Mouse (Mus musculus) C2C12 (cell line): ENCODE data around the gene Nnmt. TPM values are rescaled to one million over a fixed set of nuclear protein-coding genes. Genes with fewer than 3 reads are reported as not detected.
A peak's percentile ranks its signal among the peaks of the same experiment; 100 is the strongest.

Experiments used
- H3K27me3 ChIP-seq: one replicate; pipeline ENCODE4 v1.6.1; 2011; ENCODE audit not compliant: control insufficient read depth, insufficient read depth, insufficient read length
- H3K36me3 ChIP-seq: one replicate; pipeline ENCODE4 v1.6.1; 2011; ENCODE audit not compliant: control insufficient read depth, insufficient read depth
- H3K4me3 ChIP-seq: one replicate; pipeline ENCODE4 v1.5.1; 2011; ENCODE audit warnings: mild to moderate bottlenecking, control low read depth; ENCODE audit not compliant: poor library complexity, insufficient read depth, severe bottlenecking
- H3K79me2 ChIP-seq: one replicate; pipeline ENCODE4 v1.6.1; 2011; ENCODE audit not compliant: control insufficient read depth, insufficient read depth
- H3K79me3 ChIP-seq: one replicate; pipeline ENCODE4 v1.6.1; 2011; ENCODE audit warnings: low read depth, control low read depth
- H3ac ChIP-seq: one replicate; pipeline ENCODE3; 2011; ENCODE audit warnings: low read depth; ENCODE audit not compliant: control insufficient read depth, insufficient read length
- CEBPB ChIP-seq: IDR thresholded peaks from one replicate; pipeline ENCODE4 v1.6.1; 2011; ENCODE audit warnings: low read depth, mild to moderate bottlenecking, control low read depth, moderate library complexity
- CTCF ChIP-seq: IDR thresholded peaks from one replicate; pipeline ENCODE4 v1.5.1; 2011; ENCODE audit not compliant: control insufficient read depth, insufficient read depth, insufficient read length
- FOSL1 ChIP-seq: IDR thresholded peaks from one replicate; pipeline ENCODE4 v1.8.0; 2011; ENCODE audit warnings: mild to moderate bottlenecking, low read length; ENCODE audit not compliant: poor library complexity, insufficient read depth, severe bottlenecking
- MAX ChIP-seq: IDR thresholded peaks from one replicate; pipeline ENCODE4 v1.6.1; 2011; ENCODE audit warnings: mild to moderate bottlenecking, control low read depth
- MYOD1 ChIP-seq: IDR thresholded peaks from one replicate; pipeline ENCODE4 v1.6.1; 2011; ENCODE audit warnings: low read depth; ENCODE audit not compliant: control insufficient read depth, insufficient read length
- MYOG ChIP-seq: IDR thresholded peaks from one replicate; pipeline ENCODE4 v1.6.1; 2011; ENCODE audit not compliant: control insufficient read depth, insufficient read length; ENCODE audit errors: extremely low read depth
- USF1 ChIP-seq: IDR thresholded peaks from one replicate; pipeline ENCODE4 v1.6.1; 2011; ENCODE audit warnings: low read depth, mild to moderate bottlenecking, control low read depth, moderate library complexity
- polyA plus RNA-seq: library from polyadenylated mRNA; unstranded; fragments of >200 nt; fragmentation: generic; extraction: Trizol; gene quantifications from one replicate; pipeline ENCODE4 v1.2.1, GENCODE M21; 2012; ENCODE audit warnings: missing spikeins

Gene Nnmt
- polyA plus RNA-seq, 1 experiment, result not detected

GRCm38 (mm10) chr9:48649098-48649766 lies 44.3 kb upstream of the Nnmt start:
- peaks cover 26% of the 10 kb centered on the region for H3K27me3 ChIP-seq
- no peak overlapping the region for H3K4me3 ChIP-seq
- no peaks in the 10 kb centered on the region for H3K79me3 ChIP-seq
- H3K79me2 ChIP-seq, result no peaks in the 10 kb centered on the region
- no peak overlapping the region for H3ac ChIP-seq
- TF ChIP-seq FOSL1, result no peak
- TF ChIP-seq USF1, result no peak
- no peak for TF ChIP-seq MYOD1
- no peak for TF ChIP-seq CTCF
- no peak for TF ChIP-seq MYOG
- TF ChIP-seq MAX, result no peak
- TF ChIP-seq CEBPB, result no peak
- no peaks in the 10 kb centered on the region for H3K36me3 ChIP-seq

- peaks cover 26% of the 10 kb centered on the region for H3K27me3 ChIP-seq
- no peak overlapping the region for H3K4me3 ChIP-seq
These were observed 43.5 kb upstream of the Nnmt start for GRCm38 (mm10) chr9:48648285-48649097.

GRCm38 (mm10) chr9:48647648-48648284 lies 42.8 kb upstream of the Nnmt start:
- H3ac ChIP-seq, result no peak overlapping the region
- H3K27me3 ChIP-seq, result peaks cover 26% of the 10 kb centered on the region
- no peaks in the 10 kb centered on the region for H3K79me2 ChIP-seq
- H3K79me3 ChIP-seq, result no peaks in the 10 kb centered on the region
- no peaks in the 10 kb centered on the region for H3K36me3 ChIP-seq
- H3K4me3 ChIP-seq, result no peak overlapping the region
- TF ChIP-seq MAX (no peak), MYOG (no peak), MYOD1 (no peak), CEBPB (no peak), CTCF (no peak), FOSL1 (no peak), USF1 (no peak)

More at GRCm38 (mm10) chr9:48648285-48649097, 43.5 kb upstream of the Nnmt start:
- no peaks in the 10 kb centered on the region for H3K36me3 ChIP-seq
- H3K79me3 ChIP-seq, result no peaks in the 10 kb centered on the region
- no peaks in the 10 kb centered on the region for H3K79me2 ChIP-seq
- TF ChIP-seq MYOG, result no peak
- no peak for TF ChIP-seq MAX
- TF ChIP-seq CTCF, result no peak
- no peak for TF ChIP-seq CEBPB
- no peak for TF ChIP-seq USF1
- TF ChIP-seq FOSL1, result no peak
- TF ChIP-seq MYOD1, result no peak
- H3ac ChIP-seq, result no peak overlapping the region

GRCm38 (mm10) chr9:48646781-48647647 lies 42.1 kb upstream of the Nnmt start:
- Histone ChIP-seq H3K79me2 (no peaks in the 10 kb centered on the region), H3K27me3 (peaks cover 26% of the 10 kb centered on the region), H3ac (no peak overlapping the region), H3K36me3 (no peaks in the 10 kb centered on the region), H3K4me3 (no peak overlapping the region), H3K79me3 (no peaks in the 10 kb centered on the region)
- TF ChIP-seq USF1 (no peak), MYOD1 (no peak), CTCF (no peak), FOSL1 (no peak), MAX (no peak), CEBPB (no peak), MYOG (no peak)

- H3ac ChIP-seq, result no peak overlapping the region
- H3K36me3 ChIP-seq, result no peaks in the 10 kb centered on the region
- H3K79me3 ChIP-seq, result no peaks in the 10 kb centered on the region
- no peaks in the 10 kb centered on the region for H3K79me2 ChIP-seq
- no peak overlapping the region for H3K4me3 ChIP-seq
- no peak for TF ChIP-seq MYOG
- TF ChIP-seq CTCF, result peak; percentile 73
- TF ChIP-seq CEBPB, result no peak
- TF ChIP-seq MYOD1, result no peak
- peaks cover 26% of the 10 kb centered on the region for H3K27me3 ChIP-seq
These were observed 41.3 kb upstream of the Nnmt start for GRCm38 (mm10) chr9:48646251-48646650.
